Mouse (Mus musculus): Measurements from ENCODE around the gene Rab37.

DNA sequence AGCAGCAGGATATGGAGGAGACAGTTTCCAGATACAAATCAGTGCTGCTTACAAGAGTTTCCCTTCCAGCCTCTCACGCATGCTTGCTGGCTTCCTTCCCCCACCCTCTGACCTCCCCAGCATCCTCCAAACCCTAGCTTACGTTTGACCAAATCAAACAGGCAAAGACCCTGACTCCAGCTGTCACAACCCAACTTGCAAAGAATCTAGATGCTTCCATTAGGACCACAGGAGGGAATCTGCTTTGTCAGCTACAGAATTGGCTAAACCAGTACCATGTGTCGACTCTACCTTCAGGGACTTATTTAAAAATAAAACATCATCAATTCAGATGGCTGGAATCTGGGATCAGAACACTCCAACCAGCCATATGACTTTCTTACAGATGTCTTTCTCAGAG, 21.0 kb downstream of the Rab37 start:
- TF ChIP-seq CTCF (conservative IDR thresholded peaks at IDR 0.05; ENCODE audit: low read length) (no peak), NANOG (IDR thresholded peaks at IDR 0.05; ENCODE audit: borderline replicate concordance, low read length) (no peak), POU5F1 (IDR thresholded peaks at IDR 0.05; ENCODE audit: borderline replicate concordance, low read length) (no peak)

All from E14TG2a.4 (cell line).